Comparison of ENCODE assay signal across 8 mouse cellular contexts in the genomic region with DNA sequence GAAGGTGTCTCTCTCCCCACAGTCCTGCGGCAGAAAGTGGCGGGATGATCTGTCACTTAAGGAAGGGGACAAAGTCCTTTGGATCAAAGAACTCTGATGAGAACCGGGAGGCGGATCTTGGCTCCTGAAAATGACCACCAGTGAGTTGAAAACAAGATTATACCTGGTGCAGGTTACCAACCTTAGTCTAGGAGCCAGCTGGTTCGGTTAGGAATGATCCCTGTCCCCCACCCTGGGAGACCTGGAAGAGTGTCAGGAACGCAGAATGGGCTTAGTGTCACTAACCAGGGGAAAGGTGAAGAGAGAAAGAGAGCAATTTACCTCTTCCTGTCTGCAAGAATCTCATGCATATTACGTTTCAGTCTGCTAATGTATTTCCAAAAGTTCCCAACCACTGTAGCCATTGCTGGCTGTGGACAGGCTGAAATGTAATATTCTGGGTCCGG. TPM values are rescaled to one million over a fixed set of nuclear protein-coding genes. Genes with fewer than 3 reads are reported as not detected.
A peak's percentile ranks its signal among the peaks of the same experiment; 100 is the strongest.
DNase-seq lines count a peak whose midpoint lies in the region; ATAC-seq lines count a peak whose summit lies in the region.

Slc35a3 (minus strand) TSS at position 396 of the 446 bp plus-strand sequence.

- peak; percentile 27 to 58 for DNase-seq in cerebellum, postnatal 36 days
- no peak for DNase-seq in cerebellum, adult 11 months
- DNase-seq in 3T3-L1 (ENCODE audit: low read depth, low spot score), result peak; percentile 47
- DNase-seq in heart, postnatal 10 days, result no peak
- peak in 1 of 2 experiments; percentile 18 for DNase-seq in layer of hippocampus, postnatal 25 days (ENCODE audit: extremely low spot score in 1 of 2, low spot score in 1 of 2)
- DNase-seq in midbrain, embryonic 14.5 days, result no peak
- no peak for DNase-seq in ovary, postnatal 14 days (ENCODE audit: low spot score)

- H3K36me3 ChIP-seq in midbrain, embryonic 14.5 days (ENCODE audit: control insufficient read depth, insufficient read depth, low read length), result no peaks in the 10 kb centered on the region

- peaks cover 8% of the 10 kb centered on the region; the same call in 1 of the 2 replicates for H3K4me1 ChIP-seq in midbrain, embryonic 14.5 days (ENCODE audit: control insufficient read depth, insufficient read depth, low read length)

- intact Hi-C loops in heart, postnatal 10 days (cut with DNase I), result no loop called here

- peak within 1 kb of the TSS; percentile 88 for H3K4me3 ChIP-seq in midbrain, embryonic 14.5 days (replicated peaks; ENCODE audit: low read depth, low read length)

- no peak for ATAC-seq in common myeloid progenitor, adult 5-6 weeks (replicated peaks; ENCODE audit: low read depth, poor library complexity, severe bottlenecking)
- no peak for ATAC-seq in midbrain, embryonic 14.5 days (ENCODE audit: low FRiP score, low TSS enrichment)

- H3K9me3 ChIP-seq in midbrain, embryonic 14.5 days (ENCODE audit: control insufficient read depth, low read length), result no peaks in the 10 kb centered on the region

- peak within 1 kb of the TSS; percentile 93 for H3K9ac ChIP-seq in midbrain, embryonic 14.5 days (replicated peaks; ENCODE audit: low read length)

- peak within 1 kb of the TSS; percentile 49 for H3K27ac ChIP-seq in midbrain, embryonic 14.5 days (replicated peaks; ENCODE audit: low read depth, low read length)

- WGBS in midbrain, embryonic 14.5 days, result 4% methylated on average over 8 of the region's 8 CpGs

- H3K27me3 ChIP-seq in midbrain, embryonic 14.5 days (ENCODE audit: control insufficient read depth, insufficient read depth, low read length), result 0 out of 2 replicates have a peak, but pooled peaks cover 4% of the 10 kb centered on the region

- H3K4me2 ChIP-seq in midbrain, embryonic 14.5 days (ENCODE audit: low read length), result peak within 1 kb of the TSS; percentile 81

RNA-seq across cellular contexts. Expression of gene Slc35a3, which starts in this region (rescaled TPM):
- total RNA-seq in common myeloid progenitor, adult 5-6 weeks (2017), result 49.5 and 52.2 TPM in 2 replicates
- total RNA-seq in heart, postnatal 10 days (2021), result 10 to 100 TPM; 19.3 to 21.9 TPM
- 10 to 100 TPM; 14.6 to 16.5 TPM for total RNA-seq in layer of hippocampus, postnatal 25 days (2021)
- polyA plus RNA-seq in midbrain, embryonic 14.5 days (2014; fragmentation: Nextera tagmentation; extraction: Ambion mirVana), result 7.9 and 8.3 TPM in 2 replicates

Comparison
In these comparisons a context has a peak if more than half of its experiments do, and no peak if none do; other contexts are left out.
1. DNase-seq: peak in cerebellum, postnatal 36 days (2 of 2) and 3T3-L1 (single experiment); none in cerebellum, adult 11 months (single experiment), heart, postnatal 10 days (0 of 2), midbrain, embryonic 14.5 days (single experiment) and ovary, postnatal 14 days (single experiment).